Mouse (Mus musculus): ENCODE measurements around the gene P4hb.

P4hb gene

GRCm38 (mm10) chr11:120572752-120573584, at the start of gene P4hb:
TSS of gene P4hb (minus strand) at chr11:120573253.
- DNase-seq (ENCODE audit: extremely low read depth, low read depth, low spot score) = peak; percentile 87

- no peak for DNase-seq (ENCODE audit: extremely low read depth, low read depth, low spot score)
Observed at GRCm38 (mm10) chr11:120622805-120623204, 49.8 kb upstream of the P4hb start.

GRCm38 (mm10) chr11:120620195-120620594, 47.1 kb upstream of the P4hb start:
- no peak for DNase-seq (ENCODE audit: extremely low read depth, low read depth, low spot score)

DNA sequence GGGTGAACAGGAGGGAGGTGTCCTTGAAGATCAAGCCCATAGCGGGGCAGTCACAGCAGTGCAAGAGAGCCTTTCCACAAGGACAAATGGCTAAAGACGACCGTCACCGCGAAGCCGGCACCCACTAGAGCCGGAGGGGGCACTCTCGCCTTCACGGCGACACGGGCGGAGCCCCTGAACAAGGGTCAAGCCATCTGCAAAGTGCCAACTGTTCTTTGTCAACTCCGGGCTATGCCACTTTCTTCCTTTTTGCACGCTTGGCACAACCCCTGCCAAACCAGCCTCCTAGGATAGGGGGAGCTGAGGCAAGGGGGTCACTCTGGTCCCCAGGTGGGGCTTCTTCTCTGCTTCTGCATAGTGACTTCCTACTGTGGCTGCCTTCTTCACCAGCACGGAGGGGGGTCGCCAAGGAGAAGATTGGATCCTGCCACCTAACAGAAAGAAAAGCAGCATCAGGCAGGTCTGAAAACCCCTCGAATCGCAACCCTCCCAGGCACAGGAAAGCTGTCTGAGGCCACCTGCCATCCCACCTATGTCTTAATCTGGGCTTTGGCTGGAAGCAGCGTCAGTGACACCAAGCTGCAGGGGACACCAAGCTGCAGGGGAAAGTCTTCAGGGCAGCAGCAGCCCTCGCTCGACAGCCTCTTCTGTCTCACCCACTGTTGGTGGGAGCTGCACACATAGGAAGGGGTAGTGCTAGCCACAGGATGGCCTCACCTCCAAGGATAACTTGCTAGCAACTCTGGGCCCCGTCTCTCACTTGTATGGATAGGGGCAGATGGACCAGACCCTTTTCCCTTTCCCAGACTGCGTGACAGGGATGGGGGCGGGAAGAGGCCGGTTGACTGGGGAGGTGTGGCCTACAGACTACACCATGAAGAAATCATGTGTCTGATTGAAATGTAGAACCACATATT, 45.8 kb upstream of the P4hb start:
- DNase-seq (ENCODE audit: extremely low read depth, low read depth, low spot score) = no peak

- no peak for DNase-seq (ENCODE audit: extremely low read depth, low read depth, low spot score)
Observed at GRCm38 (mm10) chr11:120617519-120618112, 44.6 kb upstream of the P4hb start, which contains the start of gene Pcyt2. TSS of gene Pcyt2 (minus strand) at chr11:120617936.

- no peak for DNase-seq (ENCODE audit: extremely low read depth, low read depth, low spot score)
Observed at GRCm38 (mm10) chr11:120616617-120617294, 43.7 kb upstream of the P4hb start.

DNA sequence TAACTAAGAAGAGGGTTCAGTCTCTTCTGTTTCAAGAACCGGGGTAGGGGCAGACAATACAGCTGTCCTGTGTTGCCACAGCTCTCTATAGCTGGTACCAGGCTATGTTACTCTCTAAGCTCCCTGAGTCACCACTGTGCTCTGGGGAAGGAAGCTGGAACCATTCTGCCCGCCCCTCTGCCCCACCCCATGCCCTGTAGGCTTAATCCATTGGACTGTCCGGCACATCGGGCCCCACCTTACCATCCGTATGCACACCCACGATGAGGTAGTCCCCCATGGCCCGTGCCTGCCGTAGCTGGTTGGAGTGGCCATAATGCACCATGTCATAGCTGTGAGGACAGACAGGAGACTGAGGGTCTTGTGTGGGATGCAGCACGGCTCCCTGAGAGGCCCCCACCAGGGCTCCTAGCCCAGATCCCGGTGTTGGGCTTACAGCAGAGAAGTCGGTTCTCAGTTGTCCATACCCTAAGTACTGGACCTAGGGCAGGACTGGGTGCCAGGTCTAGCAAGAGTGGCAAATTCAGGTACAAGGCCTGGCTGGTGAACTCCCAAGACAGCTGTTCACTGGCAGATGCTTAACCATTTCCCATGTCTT, 42.7 kb upstream of the P4hb start:
- no peak for DNase-seq (ENCODE audit: extremely low read depth, low read depth, low spot score)

DNA sequence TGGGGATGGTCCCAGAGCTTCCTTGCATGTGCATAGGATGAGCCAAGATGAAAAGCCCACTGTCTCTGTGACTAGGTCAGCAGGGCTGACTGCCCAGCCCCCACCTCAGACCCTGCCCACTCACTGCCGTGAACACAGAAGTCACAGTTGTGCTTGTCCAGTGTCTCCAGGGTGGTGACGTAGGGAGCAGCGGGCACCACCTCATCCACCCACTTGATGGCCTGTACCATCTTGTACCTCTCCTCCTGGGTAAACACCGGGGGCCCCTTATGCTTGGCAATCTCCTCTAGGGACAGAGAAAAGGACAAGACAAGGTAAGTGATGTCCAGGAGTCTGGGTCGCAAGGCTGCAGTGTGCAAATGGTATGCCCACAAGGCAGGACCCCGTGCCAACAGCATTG, 42.1 kb upstream of the P4hb start:
- no peak for DNase-seq (ENCODE audit: extremely low read depth, low read depth, low spot score)

GRCm38 (mm10) chr11:120613976-120614375, 40.9 kb upstream of the P4hb start:
- no peak for DNase-seq (ENCODE audit: extremely low read depth, low read depth, low spot score)

DNA sequence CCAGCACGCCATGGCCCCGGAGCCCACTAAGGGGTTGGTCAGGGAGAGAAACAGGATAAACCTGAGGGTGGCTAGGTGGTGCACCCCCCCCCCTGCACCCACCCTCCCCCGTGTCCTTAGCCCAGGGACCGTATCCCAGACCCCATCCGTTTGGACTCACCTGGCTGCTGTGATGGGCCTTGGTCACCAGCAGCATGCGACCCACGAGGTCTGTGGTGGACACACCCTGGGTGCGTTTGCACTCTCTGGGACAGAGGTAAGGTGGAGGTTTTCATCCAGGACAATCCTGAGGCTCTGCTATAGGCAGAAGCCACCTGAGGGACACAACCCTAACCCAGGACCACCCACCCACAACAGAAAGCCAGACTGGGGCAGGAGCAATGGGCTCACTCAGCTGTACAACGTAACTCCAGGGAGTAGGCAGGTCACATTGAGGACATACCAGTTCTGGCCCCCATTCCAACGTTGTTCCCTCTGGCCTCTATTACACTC, 40.5 kb upstream of the P4hb start:
- no peak for DNase-seq (ENCODE audit: extremely low read depth, low read depth, low spot score)

DNA sequence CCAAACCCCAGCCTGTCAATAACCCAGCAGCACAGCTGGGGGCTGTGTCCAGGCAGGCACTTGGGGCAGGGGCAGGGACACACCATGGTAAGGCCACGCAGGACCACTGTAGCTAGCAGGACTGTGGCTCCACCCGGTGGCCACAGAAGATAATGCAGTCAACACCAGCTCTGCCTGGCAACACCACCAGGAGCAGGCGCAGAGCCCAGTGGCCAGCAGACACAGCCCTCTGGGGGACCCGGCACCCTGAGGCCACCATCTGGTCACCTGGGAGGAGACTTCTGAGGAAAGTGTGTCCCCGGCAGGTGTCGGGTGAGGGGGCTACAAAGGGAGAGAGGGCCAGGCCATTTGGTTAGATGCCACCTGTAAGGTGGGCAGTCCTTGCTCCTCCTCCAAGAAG, 39.7 kb upstream of the P4hb start:
- no peak for DNase-seq (ENCODE audit: extremely low read depth, low read depth, low spot score)

GRCm38 (mm10) chr11:120610477-120611046, 37.5 kb upstream of the P4hb start:
- DNase-seq (ENCODE audit: extremely low read depth, low read depth, low spot score) = no peak

DNA sequence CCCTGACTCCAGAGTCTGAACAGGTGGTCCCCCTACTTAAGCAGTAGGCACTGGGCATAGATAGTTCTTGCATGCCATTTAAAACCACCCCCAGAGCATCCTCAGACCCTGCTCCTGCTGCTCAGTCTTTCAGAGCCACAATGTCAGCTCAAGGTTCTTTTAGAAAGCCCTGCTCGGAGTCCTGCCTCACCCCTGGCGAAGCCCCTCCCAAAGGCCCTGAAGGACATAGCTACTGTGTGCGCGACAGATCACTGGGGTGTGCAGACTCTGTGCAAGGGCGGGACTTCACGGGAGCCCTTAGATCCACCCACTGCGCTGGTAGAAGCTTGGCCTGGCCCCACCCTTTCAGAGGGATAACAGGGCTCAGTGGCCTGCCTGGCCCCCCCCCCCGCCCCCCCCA, 36.2 kb upstream of the P4hb start:
- no peak for DNase-seq (ENCODE audit: extremely low read depth, low read depth, low spot score)

DNA sequence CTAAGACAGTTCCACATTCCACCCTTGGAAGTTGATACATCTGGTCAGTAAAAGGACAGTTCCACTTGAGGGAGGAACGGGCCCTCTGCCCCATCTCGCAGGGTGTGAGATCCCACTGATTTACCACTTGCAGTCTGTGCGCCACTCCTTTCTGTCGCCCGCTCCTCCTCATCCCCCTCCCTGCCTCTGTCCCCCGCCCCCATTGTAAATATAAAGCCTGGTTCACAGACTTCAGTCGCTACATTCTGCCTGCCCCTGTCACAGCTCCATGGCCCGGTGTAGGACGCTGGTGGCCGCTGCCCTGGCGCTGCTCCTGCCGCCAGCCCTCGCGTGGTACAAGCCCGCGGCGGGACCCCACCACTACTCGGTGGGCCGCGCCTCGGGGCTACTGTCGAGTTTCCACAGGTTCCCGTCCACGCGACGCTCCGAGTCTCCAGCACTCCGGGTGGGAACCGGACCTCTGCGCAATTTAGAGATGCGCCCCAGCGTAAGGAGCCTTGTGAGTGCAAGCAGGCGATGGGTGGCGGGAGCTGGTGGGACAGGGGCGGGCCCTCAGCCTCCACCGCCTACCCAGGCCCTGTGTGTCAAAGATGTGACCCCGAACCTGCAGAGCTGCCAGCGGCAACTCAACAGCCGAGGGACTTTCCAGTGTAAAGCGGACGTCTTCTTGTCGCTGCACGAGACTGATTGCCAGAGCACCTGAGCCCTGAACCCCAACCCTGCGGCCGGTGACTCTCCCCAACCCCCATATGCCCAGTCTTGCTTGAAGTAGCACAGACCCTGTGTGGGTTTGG, 35.4 kb upstream of the P4hb start, which contains the start of gene Npb:
TSS of gene Npb (plus strand) at position 237 of the 794 bp plus-strand sequence.
- no peak for DNase-seq (ENCODE audit: extremely low read depth, low read depth, low spot score)

- no peak for DNase-seq (ENCODE audit: extremely low read depth, low read depth, low spot score)
Observed at GRCm38 (mm10) chr11:120606764-120607163, 33.7 kb upstream of the P4hb start.

- no peak for DNase-seq (ENCODE audit: extremely low read depth, low read depth, low spot score)
Observed at GRCm38 (mm10) chr11:120605667-120606066, 32.6 kb upstream of the P4hb start.

- DNase-seq (ENCODE audit: extremely low read depth, low read depth, low spot score) = no peak
Observed at GRCm38 (mm10) chr11:120603545-120603944, 30.5 kb upstream of the P4hb start.

DNA sequence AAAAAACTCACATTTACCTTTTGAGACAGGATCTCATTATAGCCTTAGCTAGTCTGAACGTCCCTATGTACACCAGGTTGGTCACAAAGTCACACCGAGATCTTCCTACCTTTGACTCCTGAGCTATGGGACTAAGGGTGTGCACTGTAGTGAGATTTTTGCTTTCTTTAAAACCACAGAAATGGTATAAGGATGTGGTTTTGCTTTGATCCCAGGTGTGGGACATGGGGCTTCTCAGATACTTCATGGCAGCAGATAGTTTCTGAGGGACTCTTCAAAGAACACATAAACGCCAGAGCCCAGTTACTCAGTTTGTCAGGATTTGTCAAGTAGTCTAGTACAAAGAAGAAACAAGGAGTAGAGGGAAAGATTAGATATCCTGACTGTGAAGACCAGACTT, 27.7 kb upstream of the P4hb start:
- DNase-seq (ENCODE audit: extremely low read depth, low read depth, low spot score) = no peak

- no peak for DNase-seq (ENCODE audit: extremely low read depth, low read depth, low spot score)
Observed at GRCm38 (mm10) chr11:120598990-120599549, 26.0 kb upstream of the P4hb start.
